In genomic region chr1:159201220-159201619, GRCm38 (mm10) we compare ENCODE assay signal across 13 mouse cellular contexts.
"Had no signal": no experiment of that assay in that cellular context is flagged by ENCODE, and none has a peak within 500 bp of the region (broad histone marks: within the 10 kb centered on the region; RNA-seq: fewer than 3 reads in every experiment).

No protein-coding gene starts in this region.

- DNase-seq: liver, postnatal 0 days; lung, adult 2 months; lung, postnatal 14 days; lung, postnatal 36 days; midbrain, embryonic 14.5 days; retina, postnatal 1 day; right cerebral cortex, adult 18-20 months; right cerebral cortex, postnatal 14 days; thymus, adult 2 months; thymus, postnatal 25 days; thymus, postnatal 4 days had no signal

- ATAC-seq: liver, postnatal 0 days; lung, postnatal 0 days; midbrain, embryonic 16.5 days had no signal
